Mouse (Mus musculus) spleen, postnatal 36 days (tissue): Measurements from ENCODE around the gene Rars.

Experiments
- DNase-seq, 2 experiments: peaks; one replicate each; pipeline ENCODE4 v3.0.0; 2022; ENCODE audit warnings: low spot score in 2 of 2, mixed read lengths in 1 of 2

Rars gene

DNA sequence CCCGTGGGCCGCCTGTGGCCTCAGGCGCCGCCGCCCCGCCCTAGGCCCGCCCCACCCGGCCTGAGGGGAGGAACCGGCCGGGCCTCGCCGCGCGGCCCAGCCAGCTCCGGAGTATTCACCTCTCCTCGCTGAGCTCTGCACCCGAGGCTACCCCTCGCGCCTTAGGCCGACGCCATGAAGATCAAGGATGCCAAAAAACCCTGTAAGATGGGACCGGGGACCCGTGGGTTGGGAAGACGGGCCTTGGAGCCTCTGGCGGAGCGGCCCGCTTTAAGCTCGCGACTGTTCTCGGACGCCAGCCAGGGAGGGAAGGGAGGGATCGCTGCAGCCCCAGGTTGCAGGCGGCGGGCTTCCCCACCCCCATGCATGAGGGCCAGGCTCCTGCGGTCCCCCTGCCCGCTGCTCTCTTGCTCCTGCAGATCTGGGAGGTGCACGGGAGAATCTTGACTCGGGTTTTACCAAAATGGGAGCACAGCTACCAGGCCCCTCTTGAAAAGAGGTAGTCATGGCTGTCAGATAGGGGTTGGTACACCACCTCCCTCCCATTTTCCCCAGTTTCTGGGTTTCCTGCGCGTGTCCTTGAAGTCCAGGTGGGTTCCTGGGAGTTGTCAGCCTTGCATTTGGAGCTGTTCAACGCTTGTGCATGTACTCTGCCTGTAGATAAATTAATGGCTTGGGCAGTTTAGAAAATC, 64.4 kb downstream of the Rars start:
- DNase-seq = no peak

GRCm38 (mm10) chr11:35769188-35769745, 65.0 kb downstream of the Rars start, which contains the start of gene Pank3:
Gene Pank3, plus strand, starts transcription at chr11:35769484.
- peak; percentile 98 to 99 for DNase-seq

- DNase-seq = no peak
Measured at GRCm38 (mm10) chr11:35766845-35767244, 67.5 kb downstream of the Rars start.

- DNase-seq = no peak
Measured at GRCm38 (mm10) chr11:35760627-35761003, 73.7 kb downstream of the Rars start.

DNA sequence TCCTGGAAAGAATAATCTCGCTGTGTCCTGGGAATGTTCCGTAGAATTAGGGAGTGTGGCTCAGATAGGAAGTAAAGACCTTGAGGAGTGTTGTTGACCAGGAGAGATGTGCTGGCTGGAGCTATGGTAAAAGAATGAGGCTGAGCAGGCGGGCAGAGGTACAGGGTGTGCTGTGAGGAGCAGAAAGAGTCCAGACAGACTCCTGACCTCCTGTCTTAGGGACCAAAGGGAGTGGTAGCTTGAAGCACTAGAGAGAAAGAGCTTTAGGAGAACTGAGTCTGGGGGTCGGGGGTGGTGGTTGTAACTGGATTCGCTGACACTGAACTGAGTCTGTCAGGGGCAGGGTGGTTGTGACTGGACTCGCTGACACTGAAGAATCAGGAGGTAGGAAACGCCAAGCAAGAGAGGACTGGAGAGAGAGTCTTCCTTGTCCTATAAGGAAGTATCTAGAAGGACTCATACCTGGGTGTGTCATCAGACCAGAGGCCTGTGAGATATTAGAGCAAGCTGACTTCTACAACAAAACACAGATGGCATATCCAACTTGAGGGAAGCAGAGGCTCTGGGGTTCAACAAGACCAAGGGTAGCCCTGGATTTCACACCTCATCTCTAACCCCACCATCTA, 74.2 kb downstream of the Rars start:
- DNase-seq = no peak
